Mouse (Mus musculus): ENCODE measurements around the gene Ubb.

GRCm38 (mm10) chr11:62573959-62574702 lies 23.2 kb downstream of the Ubb start, which contains the start of gene Trpv2:
- TF ChIP-seq EP300 (optimal IDR thresholded peaks at IDR 0.05) (no peak), CTCF (IDR thresholded peaks at IDR 0.05; ENCODE audit: low read depth) (no peak)
